Mouse (Mus musculus) lung, adult 2 months (tissue): ENCODE measurements around the gene Trpc1.

Experiments
- CTCF ChIP-seq: fragments of 200-500 bp; IDR thresholded peaks from 2 replicates; pipeline ENCODE4 v1.5.1; 2011; ENCODE audit warnings: mild to moderate bottlenecking, low read length, control low read depth; ENCODE audit not compliant: insufficient read depth
- POLR2A ChIP-seq: fragments of 200-500 bp; IDR thresholded peaks from 2 replicates; pipeline ENCODE4 v1.6.1; 2011; ENCODE audit warnings: low read depth, mild to moderate bottlenecking, control low read depth, low read length, borderline replicate concordance; ENCODE audit errors: extremely low read depth

- no peak for TF ChIP-seq POLR2A
- TF ChIP-seq CTCF = no peak
Measured at GRCm38 (mm10) chr9:95750746-95751145, 571 bp upstream of the Trpc1 start.
